Mouse (Mus musculus): ENCODE results near the gene Ncoa1.
"Not testable (repeated sequence)": the region's sequence is repeated elsewhere in the genome, so short reads cannot be mapped to it uniquely, and the experiment has no call there.

Gene Ncoa1

DNA sequence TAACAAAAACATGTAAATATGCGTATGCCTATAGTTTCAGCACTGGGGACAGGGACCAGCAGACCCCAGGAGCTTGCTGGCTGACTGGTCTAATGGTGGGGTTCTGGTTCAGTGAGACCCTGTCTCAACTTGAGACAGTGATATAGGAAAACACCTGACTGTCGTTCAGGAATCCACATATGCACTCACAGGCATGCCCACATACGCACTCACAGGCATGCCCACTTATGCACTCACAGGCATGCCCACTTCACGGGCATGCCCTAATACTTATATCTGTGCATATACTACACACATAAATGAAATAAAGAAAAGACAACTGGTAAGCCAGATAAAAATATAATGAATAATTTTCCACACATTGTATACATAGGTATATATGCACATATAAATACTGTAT, 3.3 kb upstream of the Ncoa1 start:
- CTCF ChIA-PET = no interaction called here
- POLR2A ChIA-PET = interaction anchor here in 2 of 4 experiments (0.9 to 1.8 kb wide), 4 partner anchors 9 to 122 kb away, joined by 3 to 4 read pairs (median 3); no protein-coding TSS in a partner anchor

DNA sequence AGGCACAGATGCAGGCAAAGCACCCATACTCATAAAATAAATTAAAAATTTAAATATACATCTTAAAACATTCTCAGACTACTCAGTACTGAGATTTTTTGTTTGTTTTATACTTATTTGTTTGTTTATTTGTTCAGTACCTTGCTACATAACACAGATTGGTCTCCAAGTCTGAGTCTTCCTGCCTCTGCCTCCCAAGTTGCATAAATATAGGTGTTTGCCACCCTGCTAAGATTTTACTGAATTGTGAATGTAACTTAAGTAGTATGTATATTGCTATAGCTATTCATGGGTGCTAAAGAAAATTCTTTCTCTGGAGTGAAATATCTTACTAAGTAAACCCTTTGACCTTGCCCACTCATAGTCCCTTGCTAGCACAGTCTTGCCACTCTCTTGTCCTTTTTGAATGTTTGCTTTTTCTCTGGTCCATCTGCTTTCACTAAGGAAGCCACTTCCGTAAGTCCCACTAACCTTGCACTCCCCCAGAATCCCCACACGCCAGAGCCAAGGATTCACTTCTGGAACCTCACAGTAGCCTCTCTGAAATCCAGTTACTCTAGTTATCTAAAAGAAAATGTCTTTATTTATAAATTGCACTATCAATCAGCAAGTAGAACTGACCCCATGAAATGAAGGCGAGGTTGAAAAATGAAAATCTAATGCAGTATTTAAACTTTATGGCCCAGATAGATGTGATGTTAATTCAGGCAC, 2.3 kb upstream of the Ncoa1 start:
- CTCF ChIA-PET = no interaction called here
- POLR2A ChIA-PET = interaction anchor here in 1 of 4 experiments (0.9 to 1.8 kb wide), 2 partner anchors 9 to 17 kb away, joined by 3 to 4 read pairs; no protein-coding TSS in a partner anchor

DNA sequence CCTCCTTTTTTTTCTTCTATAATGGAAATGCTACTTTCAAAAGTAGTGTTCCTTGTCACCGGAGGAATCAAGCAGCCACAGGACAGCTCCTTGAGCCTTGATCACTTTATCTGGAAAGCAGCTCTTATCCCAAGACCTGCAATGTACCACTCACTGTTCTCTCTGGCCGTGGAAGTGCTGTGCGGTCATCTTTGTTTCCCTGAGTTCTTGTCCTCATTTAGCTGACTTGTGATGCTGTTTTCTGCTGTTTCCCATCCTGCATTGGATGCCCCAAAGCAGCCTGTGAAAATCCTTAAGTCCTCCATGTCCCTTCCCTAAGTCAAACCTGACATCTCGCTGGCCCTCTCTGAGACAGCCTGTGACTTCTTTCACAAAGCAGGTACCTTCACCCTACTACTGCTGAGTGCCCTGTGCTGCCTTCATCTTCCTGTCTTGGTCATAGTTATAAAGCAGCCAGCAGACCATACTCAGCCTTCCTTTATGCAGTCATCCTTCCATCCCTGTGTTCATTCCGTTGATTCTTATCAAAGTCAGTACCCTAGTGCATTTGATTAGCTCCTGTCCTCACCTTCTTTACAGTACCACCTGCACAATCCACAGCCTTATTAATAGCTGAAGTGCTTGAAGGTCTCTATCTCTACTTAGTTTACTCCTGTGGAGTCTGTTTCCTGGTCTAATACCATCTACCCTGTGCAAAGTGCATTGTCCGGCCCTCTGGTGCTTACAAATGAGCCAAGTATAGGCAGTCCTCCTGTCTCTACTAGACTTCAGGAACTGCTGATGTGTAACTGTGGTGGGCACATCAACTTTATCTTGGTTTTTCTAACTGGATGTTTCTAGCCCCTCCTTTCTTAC, 1.2 kb upstream of the Ncoa1 start:
- POLR2A ChIA-PET = interaction anchor here in 2 of 4 experiments (0.9 to 1.1 kb wide), 4 partner anchors 8 to 244 kb away, joined by 3 to 4 read pairs (median 3); partner anchors contain the start of genes Cenpo (in 1 of the 2) and Ptrhd1 (in 1 of the 2)
- CTCF ChIA-PET = interaction anchor here in 1 of 4 experiments (0.6 kb wide), 4 partner anchors 17 to 686 kb away, joined by 3 to 4 read pairs (median 3); no protein-coding TSS in a partner anchor

DNA sequence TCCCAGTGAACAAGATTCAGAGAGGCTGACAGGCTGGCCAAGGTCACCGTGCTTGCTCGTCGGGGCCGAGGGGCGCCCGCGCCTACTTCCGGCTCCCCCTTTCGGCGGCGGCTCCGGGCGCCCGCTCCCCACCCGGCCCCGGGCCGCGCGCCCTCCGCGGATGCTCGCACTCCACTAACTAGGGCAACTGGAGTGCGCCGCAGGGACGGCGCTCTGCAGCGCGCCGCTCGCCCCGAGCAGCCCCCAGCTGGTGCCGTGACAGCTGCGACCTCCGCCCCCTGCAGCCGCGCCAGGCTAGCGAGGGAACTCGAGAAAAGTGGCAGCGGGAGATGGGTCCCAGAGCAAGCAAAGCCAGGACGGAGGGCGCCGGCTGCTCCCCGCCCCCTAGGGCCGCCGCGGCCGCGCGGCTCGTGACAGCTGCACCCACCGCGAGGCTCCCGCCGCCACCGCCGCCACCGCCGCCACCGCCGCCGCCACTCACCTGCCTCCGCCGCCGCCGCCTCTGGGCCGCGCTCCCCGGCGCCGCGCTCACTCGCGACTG, 621 bp downstream of the Ncoa1 start:
- POLR2A ChIA-PET = interaction anchor here in 3 of 4 experiments (0.5 to 2.0 kb wide), 9 partner anchors 16 to 288 kb away, joined by 3 to 6 read pairs (median 3); no protein-coding TSS in a partner anchor
- CTCF ChIA-PET = interaction anchor here in 2 of 4 experiments (0.7 to 1.5 kb wide), 3 partner anchors 10 to 157 kb away, joined by 3 to 7 read pairs (median 4); no protein-coding TSS in a partner anchor

DNA sequence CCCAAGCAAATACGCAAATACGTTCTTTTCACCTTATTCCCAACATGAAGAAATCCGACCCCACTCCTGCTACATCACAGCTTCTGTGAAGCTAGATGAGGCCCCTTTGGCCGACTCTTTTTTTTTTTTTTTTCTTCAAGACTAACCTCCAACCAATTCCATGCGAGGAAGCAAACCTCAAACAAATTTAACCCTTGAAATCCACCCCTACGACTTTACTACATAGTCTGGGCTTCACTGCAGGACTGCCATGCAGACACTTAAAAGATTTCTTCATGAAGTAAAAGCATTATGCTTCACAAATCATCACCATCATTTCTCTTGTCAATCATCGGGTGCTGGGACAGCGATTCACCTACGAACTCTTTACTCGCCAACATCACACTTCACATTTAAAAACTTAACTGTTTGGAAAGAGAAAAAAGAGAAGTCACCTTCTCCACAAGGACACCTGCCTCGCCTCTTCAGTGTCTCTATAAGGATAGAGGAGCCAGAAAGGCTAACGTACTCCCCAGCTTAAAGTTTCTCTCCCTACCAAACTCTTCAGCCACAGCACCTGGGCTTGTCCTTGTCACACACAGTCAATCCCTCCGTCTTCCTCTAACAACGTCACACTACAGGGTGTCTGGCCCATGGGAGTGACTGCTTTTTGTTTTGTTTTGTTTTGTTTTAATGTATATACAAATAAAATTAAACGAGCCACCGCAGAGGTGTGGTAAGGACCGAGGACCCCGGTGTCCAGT, 1.6 kb downstream of the Ncoa1 start:
- ChIA-PET POLR2A (interaction anchor here in 3 of 4 experiments (0.5 to 2.0 kb wide), 13 partner anchors 11 to 360 kb away, joined by 3 to 7 read pairs (median 3); partner anchors contain the start of genes Cenpo (in 1 of the 3) and Ptrhd1 (in 1 of the 3)), CTCF (interaction anchor here in 1 of 4 experiments (1.5 kb wide), 1 partner anchor 15 kb away, joined by 4 read pairs; no protein-coding TSS in a partner anchor)

DNA sequence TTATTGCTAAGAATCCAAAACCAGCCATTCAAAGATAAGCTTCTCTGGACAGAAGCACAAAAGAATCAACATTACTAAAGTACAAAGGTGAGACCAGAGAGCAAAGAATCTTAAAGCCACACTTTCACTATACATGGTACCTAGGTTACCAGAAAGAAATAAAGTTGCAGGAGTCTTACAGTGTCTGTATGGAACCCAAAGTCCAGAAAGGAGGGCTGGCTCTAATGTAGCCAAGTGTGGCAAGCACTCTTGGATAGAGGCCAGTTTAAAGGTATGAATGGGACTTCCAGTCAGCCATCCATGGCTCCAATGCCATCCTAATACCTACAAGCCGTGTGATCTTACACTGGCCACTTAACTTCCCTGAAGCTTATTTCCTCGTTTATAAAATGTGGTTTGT, 7.9 kb downstream of the Ncoa1 start:
- POLR2A ChIA-PET = interaction anchor here in 2 of 4 experiments (0.5 to 1.2 kb wide), 2 partner anchors 13 to 79 kb away, joined by 3 to 5 read pairs; no protein-coding TSS in a partner anchor
- CTCF ChIA-PET = no interaction called here

DNA sequence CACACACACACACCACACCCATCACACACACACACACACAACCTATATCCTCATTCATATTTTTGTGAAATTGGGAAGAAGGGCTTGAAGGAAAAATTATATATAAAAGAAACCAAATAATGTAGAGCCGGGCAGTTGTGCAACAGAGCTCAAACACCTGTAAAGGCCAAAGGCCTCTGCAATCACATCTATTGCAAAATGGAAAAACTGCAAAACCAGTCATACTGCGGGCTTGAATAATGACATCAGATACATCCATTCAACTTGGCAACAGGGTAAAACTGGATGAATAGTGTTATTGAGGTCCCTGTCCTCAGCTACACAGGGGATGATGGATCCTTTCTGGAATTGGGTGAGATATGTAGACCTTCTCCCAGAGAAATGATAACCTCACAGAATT, 13.3 kb downstream of the Ncoa1 start:
- ChIA-PET CTCF (interaction anchor here in 1 of 4 experiments (0.6 kb wide), 1 partner anchor 503 kb away, joined by 3 read pairs; no protein-coding TSS in a partner anchor), POLR2A (interaction anchor here in 1 of 4 experiments (1.3 to 1.9 kb wide), 2 partner anchors 11 to 30 kb away, joined by 3 to 7 read pairs; no protein-coding TSS in a partner anchor)

DNA sequence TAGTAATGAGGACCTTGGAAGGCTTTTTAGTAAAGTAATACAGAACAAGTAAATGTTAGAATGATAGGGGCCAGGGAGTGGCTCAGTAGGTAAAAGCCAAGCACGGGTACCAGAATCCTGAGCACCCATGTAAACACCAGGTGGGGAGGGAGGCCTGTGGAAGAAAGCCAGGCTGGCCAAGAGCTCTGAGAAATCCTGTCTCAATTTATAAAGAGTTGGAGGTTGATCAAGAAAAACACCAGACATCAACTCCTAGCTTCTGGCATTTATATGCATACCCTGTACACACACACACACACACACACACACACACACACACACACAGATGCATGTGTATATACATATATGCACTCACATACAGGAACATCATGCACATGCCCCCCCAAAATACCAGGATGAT, 14.6 kb downstream of the Ncoa1 start:
- CTCF ChIA-PET = no interaction called here
- POLR2A ChIA-PET = no interaction called here

DNA sequence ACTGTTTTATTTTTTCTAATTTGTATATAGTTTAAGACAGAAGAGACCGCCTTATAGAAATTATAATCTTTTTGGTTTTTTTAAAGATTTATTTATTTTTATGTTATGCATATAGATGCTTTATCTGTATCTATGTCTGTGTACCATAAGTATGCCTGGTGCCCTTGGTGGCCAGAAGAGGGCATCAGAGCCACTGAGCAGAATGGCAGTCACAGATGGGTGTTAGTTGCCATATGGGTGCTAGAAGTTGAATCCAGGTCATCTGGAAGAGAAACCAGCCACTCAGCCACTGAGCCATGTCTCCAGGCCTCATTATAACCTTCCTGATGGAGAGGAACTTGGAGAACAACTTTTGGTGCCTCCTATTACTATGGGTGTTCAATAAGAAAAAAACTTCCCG, 16.0 kb downstream of the Ncoa1 start:
- CTCF ChIA-PET = interaction anchor here in 2 of 4 experiments (0.5 to 1.3 kb wide), 4 partner anchors 15 to 353 kb away, joined by 3 to 4 read pairs (median 3); no protein-coding TSS in a partner anchor
- POLR2A ChIA-PET = interaction anchor here in 1 of 4 experiments (1.9 kb wide), 1 partner anchor 16 kb away, joined by 5 read pairs; the partner anchor contains the start of gene Ncoa1

DNA sequence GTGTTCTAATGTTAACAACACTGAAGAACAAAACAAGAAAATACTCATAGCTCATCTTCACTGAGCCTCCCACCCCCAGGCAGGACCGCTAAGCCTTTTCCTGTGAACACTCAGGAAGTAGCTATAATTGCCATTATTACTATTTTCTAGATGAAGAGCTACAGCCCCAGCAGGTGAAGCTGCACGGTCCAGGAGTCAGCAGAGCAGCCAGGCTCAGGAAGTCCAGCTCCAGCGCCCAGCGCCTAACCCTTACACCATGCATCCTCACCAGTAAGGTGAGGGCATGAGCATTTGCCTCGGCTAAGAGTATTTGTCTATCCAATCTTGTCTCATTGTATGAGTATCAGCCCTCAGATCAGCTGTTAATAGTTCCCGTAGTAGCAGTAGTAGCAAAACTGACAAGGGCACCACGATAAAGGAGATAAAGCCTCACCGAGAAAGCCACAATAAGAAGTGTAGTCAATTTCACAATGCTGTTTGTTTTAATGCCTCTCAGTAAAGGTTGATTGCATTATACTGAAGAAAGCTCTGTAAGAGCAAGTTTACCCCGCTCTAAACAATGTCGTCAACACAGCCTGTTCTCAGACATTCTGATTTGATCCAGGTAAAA, 21.9 kb downstream of the Ncoa1 start:
- CTCF ChIA-PET = interaction anchor here in 2 of 4 experiments (1.2 to 1.3 kb wide), 2 partner anchors 15 to 94 kb away, joined by 4 to 5 read pairs; no protein-coding TSS in a partner anchor
- POLR2A ChIA-PET = interaction anchor here in 2 of 4 experiments (0.6 to 1.5 kb wide), 6 partner anchors 10 to 199 kb away, joined by 3 to 14 read pairs (median 3); no protein-coding TSS in a partner anchor

DNA sequence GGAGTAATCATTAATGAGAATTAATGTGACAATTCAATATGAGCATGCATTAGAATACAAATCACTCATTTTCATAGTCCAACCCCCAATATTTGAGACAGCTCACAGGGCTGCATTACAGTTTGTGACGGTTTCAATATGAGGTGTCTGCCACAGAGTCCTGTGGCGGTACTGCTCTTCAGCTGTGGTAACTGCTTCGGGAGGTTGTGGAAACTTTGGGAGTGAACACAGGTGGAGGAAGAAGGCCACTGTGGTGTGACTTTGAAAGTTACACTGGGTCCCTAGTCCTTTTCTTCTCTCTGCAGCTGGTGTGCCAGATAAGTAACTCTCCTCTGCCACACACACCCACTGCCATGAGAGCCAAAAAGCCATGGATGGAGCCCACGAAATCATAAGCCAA, 22.7 kb downstream of the Ncoa1 start:
- POLR2A ChIA-PET = interaction anchor here in 2 of 4 experiments (0.6 to 1.5 kb wide), 5 partner anchors 11 to 198 kb away, joined by 3 to 4 read pairs (median 3); no protein-coding TSS in a partner anchor

DNA sequence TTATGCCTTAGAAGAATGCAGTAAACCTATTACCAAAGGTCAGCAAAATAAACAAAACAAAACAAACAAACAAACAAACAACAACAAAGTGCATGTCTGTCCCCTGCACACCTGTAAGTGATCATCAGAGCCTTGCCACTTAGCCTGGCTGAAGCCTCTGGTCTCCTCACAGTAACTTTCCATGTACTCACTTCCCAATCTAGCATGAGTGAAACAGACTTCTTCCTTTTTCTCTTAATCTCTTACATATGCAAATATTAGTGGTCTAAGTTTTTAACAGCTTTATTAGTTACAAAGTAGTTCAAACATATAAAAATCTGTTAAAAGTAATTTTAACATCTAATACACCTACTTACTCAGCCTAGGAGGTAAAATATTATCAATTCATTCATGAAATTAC, 24.7 kb downstream of the Ncoa1 start:
- CTCF ChIA-PET = interaction anchor here in 1 of 4 experiments (1.6 kb wide), 1 partner anchor 345 kb away, joined by 3 read pairs; no protein-coding TSS in a partner anchor
- POLR2A ChIA-PET = no interaction called here

More for the DNA sequence above, 22.7 kb downstream of the Ncoa1 start:
- CTCF ChIA-PET = interaction anchor here in 2 of 4 experiments (1.2 to 1.3 kb wide), 2 partner anchors 16 to 95 kb away, joined by 4 to 5 read pairs; no protein-coding TSS in a partner anchor

DNA sequence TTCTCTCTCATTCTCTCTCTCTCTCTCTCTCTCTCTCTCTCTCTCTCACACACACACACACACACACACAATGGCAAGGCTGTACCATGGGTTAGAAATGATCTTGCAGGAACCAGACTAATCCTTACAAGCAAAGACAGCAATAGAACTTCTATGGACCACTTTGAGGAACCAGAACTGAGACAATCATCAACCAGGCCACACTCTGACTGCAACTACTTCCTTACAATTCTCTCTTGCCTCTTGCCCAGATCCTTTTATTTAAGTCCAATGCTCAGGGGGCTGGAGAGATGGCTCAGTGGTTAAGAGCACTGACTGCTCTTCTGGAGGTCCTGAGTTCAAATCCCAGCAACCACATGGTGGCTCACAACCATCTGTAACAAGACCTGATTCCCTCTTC, 26.5 kb downstream of the Ncoa1 start:
- POLR2A ChIA-PET, CTCF ChIA-PET: not testable (repeated sequence)

DNA sequence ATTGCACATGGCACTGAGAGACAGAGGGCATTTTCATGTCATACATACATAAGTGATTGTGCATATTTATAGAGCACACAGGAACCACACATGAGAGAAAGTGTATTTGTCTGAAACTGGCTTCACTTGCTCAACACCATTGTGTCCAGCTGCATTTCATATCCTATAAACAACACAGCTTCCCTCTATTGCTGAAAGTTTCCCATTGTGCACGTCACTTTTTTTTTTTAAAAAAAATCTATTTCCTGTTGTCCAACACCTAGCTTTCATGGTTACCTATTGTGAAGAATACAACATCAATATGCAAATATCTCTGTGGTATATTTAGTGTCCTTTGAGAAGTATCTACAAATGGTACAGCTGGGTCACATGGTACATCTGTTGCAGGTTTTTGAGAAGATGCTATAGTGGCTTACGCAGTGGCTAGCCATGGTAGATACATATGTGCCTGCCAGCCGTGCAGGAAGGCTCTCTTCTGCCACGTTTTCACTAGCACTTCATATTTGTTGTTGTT, 28.8 kb downstream of the Ncoa1 start:
- POLR2A ChIA-PET = interaction anchor here in 1 of 4 experiments (0.5 kb wide), 1 partner anchor 766 kb away, joined by 3 read pairs; no protein-coding TSS in a partner anchor

DNA sequence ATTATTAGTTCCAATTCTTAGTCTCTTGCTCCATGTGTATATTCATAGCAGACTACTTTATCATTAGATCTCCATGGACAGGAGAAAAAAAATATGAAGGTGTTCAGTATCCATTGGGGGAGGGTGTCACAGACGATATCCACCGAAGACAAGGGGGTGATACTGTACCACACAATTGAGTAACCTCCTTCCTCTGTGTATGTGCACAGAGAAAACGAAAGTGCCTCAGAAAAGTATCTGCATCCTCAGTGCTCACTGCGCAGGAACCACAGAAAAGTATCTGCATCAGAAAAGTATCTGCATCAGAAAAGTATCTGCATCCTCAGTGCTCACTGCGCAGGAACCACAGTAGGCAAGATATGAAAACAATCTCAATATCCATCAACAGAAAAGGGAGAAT, 32.0 kb downstream of the Ncoa1 start:
- ChIA-PET POLR2A (no interaction called here), CTCF (no interaction called here)

More for the DNA sequence above, 28.8 kb downstream of the Ncoa1 start:
- CTCF ChIA-PET = interaction anchor here in 1 of 4 experiments (0.6 kb wide), 1 partner anchor 153 kb away, joined by 4 read pairs; no protein-coding TSS in a partner anchor

DNA sequence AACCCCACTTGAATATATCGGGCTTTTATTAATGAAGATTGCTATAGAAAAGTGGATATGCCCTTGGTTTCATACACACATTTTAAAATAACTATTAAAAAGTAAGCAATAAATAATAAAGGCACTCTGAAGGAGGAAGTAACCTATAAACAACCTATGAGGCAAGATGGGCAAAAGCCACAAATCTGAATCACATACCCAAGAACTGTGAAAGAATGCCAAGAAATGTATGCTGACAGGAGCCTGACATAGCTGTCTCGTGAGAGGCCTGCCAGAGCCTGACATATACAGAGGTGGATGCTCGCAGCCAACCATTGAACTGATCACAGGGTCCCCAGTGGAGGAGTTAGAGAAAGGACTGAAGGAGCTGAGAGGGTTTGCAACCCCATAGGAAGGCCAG, 35.5 kb downstream of the Ncoa1 start:
- ChIA-PET CTCF (no interaction called here), POLR2A (interaction anchor here in 1 of 4 experiments (1.1 kb wide), 1 partner anchor 14 kb away, joined by 3 read pairs; no protein-coding TSS in a partner anchor)

DNA sequence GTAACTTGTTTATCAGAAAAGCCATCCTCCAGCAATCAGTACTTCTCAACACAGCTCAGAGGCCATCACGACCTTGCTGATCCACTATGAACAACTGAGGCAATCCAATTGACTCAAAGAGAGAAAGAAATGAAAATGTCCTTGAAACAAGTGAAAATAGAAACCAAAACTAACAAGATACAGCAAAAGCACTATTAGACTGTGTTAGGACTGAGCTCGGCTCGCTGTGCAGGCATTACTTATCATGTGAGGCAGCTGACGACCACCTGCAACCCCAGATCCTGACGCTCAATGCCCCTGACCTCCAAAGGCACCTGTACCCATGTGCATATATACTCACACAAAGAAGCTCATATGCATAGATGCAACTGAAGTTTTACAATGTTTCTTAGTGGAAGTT, 40.8 kb downstream of the Ncoa1 start:
- CTCF ChIA-PET = no interaction called here
- POLR2A ChIA-PET = interaction anchor here in 1 of 4 experiments (0.5 to 1.1 kb wide), 2 partner anchors 20 to 284 kb away, joined by 3 to 6 read pairs; no protein-coding TSS in a partner anchor
